Mouse (Mus musculus) hindbrain, embryonic 14.5 days (tissue): ENCODE measurements around the gene Dnmt3c. TPM values are rescaled to one million over a fixed set of nuclear protein-coding genes. Genes with fewer than 3 reads are reported as not detected.
A peak's percentile ranks its signal among the peaks of the same experiment; 100 is the strongest.
"Not testable (repeated sequence)": the region's sequence is repeated elsewhere in the genome, so short reads cannot be mapped to it uniquely, and the experiment has no call there.

Experiments
- ATAC-seq: fragments of 200-750 bp; cut with Nextera tagmentation; 2 replicates; pipeline ENCODE4 v1.8.0; 2017; ENCODE audit warnings: moderate number of reproducible peaks, mild to moderate bottlenecking, moderate TSS enrichment, moderate library complexity; ENCODE audit not compliant: low FRiP score
- DNase-seq: peaks from one replicate; pipeline ENCODE4 v3.0.0-alpha.2; 2015; ENCODE audit warnings: low spot score
- H3K27ac ChIP-seq: fragments of 300-500 bp; sonication (generic); 2 replicates; pipeline ENCODE4 v1.5.1; 2014; ENCODE audit warnings: mild to moderate bottlenecking, moderate library complexity
- H3K27me3 ChIP-seq: fragments of 300-500 bp; sonication (generic); 2 replicates; pipeline ENCODE4 v1.6.1; 2014; ENCODE audit warnings: mild to moderate bottlenecking, low read length, mixed read lengths; ENCODE audit not compliant: control insufficient read depth, insufficient read depth
- H3K36me3 ChIP-seq: fragments of 300-500 bp; sonication (generic); replicated peaks from 2 replicates; pipeline ENCODE4 v1.6.1; 2014; ENCODE audit not compliant: control insufficient read depth, insufficient read depth
- H3K4me1 ChIP-seq: fragments of 300-500 bp; sonication (generic); replicated peaks from 2 replicates; pipeline ENCODE4 v1.6.1; 2014; ENCODE audit warnings: antibody characterized with exemption, low read length, mixed read lengths; ENCODE audit not compliant: control insufficient read depth, insufficient read depth
- H3K4me2 ChIP-seq: fragments of 300-500 bp; sonication (generic); replicated peaks from 2 replicates; pipeline ENCODE4 v1.6.1; 2014; ENCODE audit warnings: mild to moderate bottlenecking, moderate library complexity
- H3K4me3 ChIP-seq: fragments of 300-500 bp; sonication (generic); replicated peaks from 2 replicates; pipeline ENCODE4 v1.5.1; 2014; ENCODE audit warnings: mild to moderate bottlenecking, low read length
- H3K9ac ChIP-seq: fragments of 300-500 bp; sonication (generic); 2 replicates; pipeline ENCODE4 v1.6.1; 2014
- H3K9me3 ChIP-seq: fragments of 300-500 bp; sonication (generic); 2 replicates; pipeline ENCODE4 v1.6.1; 2016; ENCODE audit warnings: low read length; ENCODE audit not compliant: control insufficient read depth
- WGBS: fragments of 180-500 bp; shearing (Covaris S2); extraction: QIAGEN DNeasy Blood & Tissue Kit; methylation state at CpG from one replicate; pipeline ENCODE4 v1.1.7; 2014; 5-methylcytosine and 5-hydroxymethylcytosine counted together
- polyA plus RNA-seq: library from polyadenylated mRNA; unstranded; fragments of >200 nt; fragmentation: Nextera tagmentation; extraction: Ambion mirVana; gene quantifications from 2 replicates; pipeline ENCODE4 v1.2.1, GENCODE M21; 2014

The Dnmt3c gene
- polyA plus RNA-seq, 1 experiment from 2014 or later = 0.12 TPM

DNA sequence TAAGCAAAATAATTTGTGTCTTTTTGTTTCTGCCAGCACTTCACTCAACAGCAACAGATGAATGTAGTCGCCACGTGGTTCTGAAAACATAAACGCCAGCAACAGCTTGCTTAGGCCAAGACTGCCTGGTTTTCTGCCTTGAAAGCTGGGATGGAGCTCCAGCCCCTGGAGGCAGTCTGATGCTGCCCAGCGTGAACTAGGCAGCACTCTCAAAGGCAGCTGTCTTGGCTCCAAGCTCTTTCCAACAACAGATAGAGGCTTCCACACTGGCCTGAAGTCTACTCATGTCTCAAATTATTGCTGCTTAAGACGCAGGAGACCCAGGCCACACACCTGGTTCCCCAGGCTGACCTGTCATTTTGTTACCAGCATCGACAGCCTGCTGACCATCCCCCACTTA, 6.9 kb downstream of the Dnmt3c start:
- H3K36me3 ChIP-seq = no peaks in the 10 kb centered on the region
- no peak for DNase-seq
- ATAC-seq = no peak
- no peak overlapping the region for H3K27ac ChIP-seq
- 48% methylated on average over 6 of the region's 6 CpGs for WGBS
- no peak overlapping the region for H3K9ac ChIP-seq
- no peak overlapping the region for H3K4me2 ChIP-seq
- H3K4me3 ChIP-seq = no peak overlapping the region
- H3K9me3 ChIP-seq = no peaks in the 10 kb centered on the region
- H3K27me3 ChIP-seq = no peaks in the 10 kb centered on the region
- H3K4me1 ChIP-seq = no peaks in the 10 kb centered on the region

DNA sequence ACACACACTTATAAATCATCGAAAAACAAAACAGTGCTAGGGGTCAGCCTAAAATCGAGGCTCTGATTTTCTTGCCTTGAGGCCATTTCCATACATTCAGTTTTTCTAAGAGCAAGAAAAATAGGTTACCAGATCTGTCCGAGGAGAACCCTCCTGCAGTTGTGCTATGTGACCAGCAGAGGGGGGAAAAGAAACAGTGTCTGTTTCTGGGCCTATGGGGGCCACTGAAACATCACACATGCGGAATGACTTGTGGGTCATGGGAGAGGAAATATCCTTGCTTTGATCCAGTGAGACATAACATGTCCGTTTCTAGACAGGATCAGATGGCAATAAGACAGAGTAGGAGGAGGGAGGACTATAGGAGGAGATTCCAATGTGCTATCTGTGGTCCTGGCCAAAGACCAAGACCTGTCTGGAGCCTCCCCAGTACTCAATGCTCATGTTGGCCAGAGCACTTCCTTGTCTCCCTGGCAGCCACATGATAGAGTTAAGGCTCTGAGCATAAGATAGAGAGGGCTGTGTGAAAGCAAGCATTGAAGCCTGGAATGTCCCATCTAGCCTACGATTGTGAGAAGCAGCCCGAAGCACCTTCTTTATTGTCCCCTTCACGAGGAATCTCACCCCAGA, 14.4 kb downstream of the Dnmt3c start:
- no peak overlapping the region for H3K9ac ChIP-seq
- no peaks in the 10 kb centered on the region for H3K36me3 ChIP-seq
- H3K4me2 ChIP-seq = no peak overlapping the region
- no peaks in the 10 kb centered on the region for H3K9me3 ChIP-seq
- H3K4me1 ChIP-seq = peaks cover 7% of the 10 kb centered on the region; the same call in 1 of the 2 replicates
- H3K4me3 ChIP-seq = no peak overlapping the region
- H3K27me3 ChIP-seq = no peaks in the 10 kb centered on the region
- ATAC-seq (no peak), DNase-seq (peak; percentile 55)
- WGBS = 56% methylated on average over 8 of the region's 8 CpGs
- no peak overlapping the region for H3K27ac ChIP-seq

DNA sequence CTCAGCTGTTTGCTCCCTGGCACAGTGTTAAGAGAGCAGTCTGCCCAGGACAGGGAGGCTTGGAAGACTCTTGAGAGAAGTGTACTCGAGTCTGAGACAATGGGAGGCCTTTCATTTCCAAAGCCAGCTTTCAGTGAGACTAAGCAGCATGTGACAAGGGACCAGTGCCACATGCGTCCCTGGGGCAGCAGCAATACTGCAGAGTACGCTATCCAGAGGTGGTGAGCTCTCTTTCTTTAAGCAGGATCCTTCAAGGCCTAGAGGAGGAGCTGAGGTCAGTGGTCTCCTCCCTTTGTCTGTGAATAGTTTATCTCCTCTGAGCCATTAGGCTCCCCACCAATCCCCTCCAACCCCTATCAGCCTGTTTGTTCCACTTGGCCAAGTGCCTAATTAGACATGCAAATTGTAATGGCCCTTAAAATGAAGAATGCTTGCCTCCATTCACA, 16.2 kb downstream of the Dnmt3c start:
- Histone ChIP-seq H3K36me3 (no peaks in the 10 kb centered on the region), H3K27ac (peak overlapping the region; percentile 62), H3K9me3 (no peaks in the 10 kb centered on the region), H3K27me3 (no peaks in the 10 kb centered on the region), H3K4me3 (no peak overlapping the region), H3K4me2 (no peak overlapping the region), H3K9ac (no peak overlapping the region), H3K4me1 (peaks cover 7% of the 10 kb centered on the region; the same call in 1 of the 2 replicates)
- DNase-seq = peak; percentile 39
- WGBS = 9% methylated on average over 3 of the region's 3 CpGs
- ATAC-seq = peak; percentile 71

DNA sequence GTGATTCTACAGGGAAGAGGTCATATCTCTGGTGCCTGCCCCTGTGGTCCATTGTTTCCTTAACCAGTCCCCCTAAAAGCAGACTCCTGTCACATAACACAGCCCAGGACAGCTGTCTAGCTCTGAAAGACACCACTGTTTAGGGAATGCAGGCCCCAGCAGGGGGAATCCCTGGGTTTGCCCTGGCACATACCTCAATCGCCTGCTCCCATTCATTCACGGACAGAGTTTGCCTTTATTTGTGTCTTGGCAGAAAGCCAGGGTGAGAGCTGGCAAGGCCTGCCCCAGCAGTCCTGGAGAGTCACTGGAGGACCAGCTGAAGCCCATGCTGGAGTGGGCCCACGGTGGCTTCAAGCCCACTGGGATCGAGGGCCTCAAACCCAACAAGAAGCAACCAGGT, 16.8 kb downstream of the Dnmt3c start:
- no peak overlapping the region for H3K4me3 ChIP-seq
- H3K9ac ChIP-seq = no peak overlapping the region
- DNase-seq (peak; percentile 61), ATAC-seq (peak; percentile 89)
- no peak overlapping the region for H3K4me2 ChIP-seq
- no peaks in the 10 kb centered on the region for H3K27me3 ChIP-seq
- H3K9me3 ChIP-seq = no peaks in the 10 kb centered on the region
- 14% methylated on average over 4 of the region's 4 CpGs for WGBS
- H3K36me3 ChIP-seq = no peaks in the 10 kb centered on the region
- peaks cover 7% of the 10 kb centered on the region; the same call in 1 of the 2 replicates for H3K4me1 ChIP-seq
- H3K27ac ChIP-seq = peak overlapping the region; percentile 62

DNA sequence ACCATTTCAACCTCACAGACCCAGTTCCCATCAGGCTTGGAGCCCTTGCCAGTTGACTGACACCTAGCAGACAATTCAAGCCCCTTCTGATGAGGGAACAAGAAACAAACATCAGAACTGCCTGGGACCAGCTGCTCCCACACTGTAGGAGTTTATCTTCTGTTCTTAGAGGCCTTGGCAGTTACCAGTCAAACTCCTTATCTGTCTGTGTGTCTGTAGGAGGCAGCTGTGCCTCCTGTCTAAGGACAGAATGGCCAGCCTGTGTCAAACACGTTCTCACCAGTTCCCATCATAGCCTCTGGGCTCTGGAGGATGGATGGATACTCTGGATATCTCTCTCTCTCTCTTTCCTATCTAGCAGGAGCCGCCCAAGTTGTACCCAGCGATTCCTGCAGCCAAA, 21.4 kb downstream of the Dnmt3c start:
- H3K4me2 ChIP-seq, H3K9me3 ChIP-seq, H3K27ac ChIP-seq, DNase-seq, H3K4me3 ChIP-seq, H3K9ac ChIP-seq, H3K27me3 ChIP-seq, H3K4me1 ChIP-seq, H3K36me3 ChIP-seq, ATAC-seq: not testable (repeated sequence)
- WGBS = 78% methylated on average over 3 of the region's 3 CpGs

DNA sequence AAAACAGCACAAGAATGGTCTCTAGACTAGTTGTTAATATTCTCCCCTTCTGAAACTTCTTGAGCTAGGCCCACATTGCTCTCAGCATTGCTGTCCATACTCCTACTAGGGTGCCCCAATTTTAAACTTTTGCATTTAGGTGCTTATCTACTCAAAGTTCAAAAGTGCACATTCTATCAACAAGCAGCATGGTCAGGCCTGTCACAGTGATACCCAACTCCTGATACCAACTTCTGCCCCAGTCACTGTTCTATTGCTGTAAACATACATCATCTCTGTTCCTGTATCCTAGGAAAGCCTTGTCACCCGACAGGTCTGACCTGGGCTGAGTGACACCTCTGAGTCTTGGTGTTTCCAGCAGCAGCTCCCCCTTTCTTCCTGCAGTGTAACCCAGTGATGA, 26.6 kb downstream of the Dnmt3c start:
- Histone ChIP-seq H3K4me1 (no peaks in the 10 kb centered on the region), H3K9me3 (no peaks in the 10 kb centered on the region), H3K27ac (no peak overlapping the region), H3K27me3 (no peaks in the 10 kb centered on the region), H3K36me3 (no peaks in the 10 kb centered on the region), H3K4me2 (no peak overlapping the region), H3K9ac (no peak overlapping the region), H3K4me3 (no peak overlapping the region)
- no peak for ATAC-seq
- no peak for DNase-seq
- whole genome bisulfite sequencing = 83% methylated on average over 1 of the region's 1 CpGs

DNA sequence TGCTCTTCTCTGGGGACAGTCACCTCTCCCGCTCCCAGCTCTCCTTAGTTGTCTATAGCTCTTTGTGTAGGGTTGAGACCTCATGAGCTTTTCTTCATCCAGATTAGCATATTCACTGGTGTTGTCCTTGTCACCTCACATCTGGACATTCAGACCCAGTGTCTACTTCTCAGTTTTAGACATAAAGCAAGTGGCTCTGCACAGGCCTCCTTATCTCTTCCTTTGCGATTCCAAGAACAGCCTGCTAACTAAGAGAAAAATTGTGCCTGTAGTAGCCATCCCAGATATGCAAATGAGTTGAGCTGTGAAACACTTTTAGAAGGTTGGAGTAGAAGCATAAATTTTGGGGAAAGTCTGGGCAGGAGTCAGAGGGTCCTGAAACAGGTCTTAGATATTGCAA, 28.0 kb downstream of the Dnmt3c start:
- H3K9me3 ChIP-seq = no peaks in the 10 kb centered on the region
- no peaks in the 10 kb centered on the region for H3K4me1 ChIP-seq
- DNase-seq (no peak), ATAC-seq (no peak)
- H3K9ac ChIP-seq = no peak overlapping the region
- WGBS = 82% methylated on average over 2 of the region's 2 CpGs
- H3K27ac ChIP-seq = no peak overlapping the region
- no peak overlapping the region for H3K4me3 ChIP-seq
- H3K36me3 ChIP-seq = no peaks in the 10 kb centered on the region
- H3K4me2 ChIP-seq = no peak overlapping the region
- H3K27me3 ChIP-seq = no peaks in the 10 kb centered on the region

DNA sequence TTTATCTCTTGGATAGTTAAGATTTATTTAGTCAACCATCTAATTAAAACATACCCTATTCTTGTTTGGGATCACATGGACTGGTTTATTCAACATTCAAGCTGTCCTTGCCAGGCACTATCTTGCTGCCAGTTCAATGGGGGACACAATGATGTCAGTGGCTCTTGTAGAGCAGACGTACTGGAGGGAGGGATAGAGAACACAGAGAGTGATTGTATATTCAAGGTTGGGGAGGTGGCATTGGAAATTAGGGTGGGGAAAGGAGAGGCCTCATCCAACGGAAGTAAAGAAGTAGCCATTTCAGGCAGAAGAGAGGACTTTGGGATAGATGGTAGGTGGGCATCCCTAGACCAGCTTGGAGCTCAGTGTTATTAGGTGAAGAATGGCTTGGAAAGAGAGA, 28.4 kb downstream of the Dnmt3c start:
- WGBS = 62% methylated on average over 2 of the region's 2 CpGs
- Histone ChIP-seq H3K9ac (no peak overlapping the region), H3K36me3 (no peaks in the 10 kb centered on the region), H3K27me3 (no peaks in the 10 kb centered on the region), H3K4me3 (no peak overlapping the region), H3K27ac (no peak overlapping the region), H3K4me2 (no peak overlapping the region), H3K9me3 (no peaks in the 10 kb centered on the region), H3K4me1 (no peaks in the 10 kb centered on the region)
- no peak for DNase-seq
- ATAC-seq = no peak

DNA sequence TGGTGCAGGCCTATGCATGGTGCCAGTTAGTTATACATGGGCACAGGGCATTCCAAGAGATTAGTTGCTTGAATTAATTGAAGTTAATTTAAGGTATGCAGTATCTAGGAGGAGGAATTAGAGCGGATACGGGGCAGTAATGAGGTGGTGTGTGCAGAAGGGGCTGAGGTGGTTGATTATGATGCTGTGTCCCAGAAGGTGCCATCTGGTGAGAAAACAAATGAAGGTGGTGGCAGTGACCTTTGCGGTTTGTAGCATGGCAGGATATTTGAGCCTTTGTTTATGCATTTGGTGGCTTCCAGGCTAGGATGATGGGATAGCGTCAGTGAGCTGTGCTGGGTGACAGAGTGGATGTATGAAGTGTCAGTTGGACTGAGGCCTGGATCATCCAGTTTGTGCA, 28.8 kb downstream of the Dnmt3c start:
- H3K9ac ChIP-seq = no peak overlapping the region
- no peaks in the 10 kb centered on the region for H3K36me3 ChIP-seq
- no peak overlapping the region for H3K4me2 ChIP-seq
- 78% methylated on average over 4 of the region's 4 CpGs for WGBS
- no peaks in the 10 kb centered on the region for H3K9me3 ChIP-seq
- no peak for ATAC-seq
- no peak for DNase-seq
- no peaks in the 10 kb centered on the region for H3K27me3 ChIP-seq
- H3K27ac ChIP-seq = no peak overlapping the region
- no peaks in the 10 kb centered on the region for H3K4me1 ChIP-seq
- H3K4me3 ChIP-seq = no peak overlapping the region

DNA sequence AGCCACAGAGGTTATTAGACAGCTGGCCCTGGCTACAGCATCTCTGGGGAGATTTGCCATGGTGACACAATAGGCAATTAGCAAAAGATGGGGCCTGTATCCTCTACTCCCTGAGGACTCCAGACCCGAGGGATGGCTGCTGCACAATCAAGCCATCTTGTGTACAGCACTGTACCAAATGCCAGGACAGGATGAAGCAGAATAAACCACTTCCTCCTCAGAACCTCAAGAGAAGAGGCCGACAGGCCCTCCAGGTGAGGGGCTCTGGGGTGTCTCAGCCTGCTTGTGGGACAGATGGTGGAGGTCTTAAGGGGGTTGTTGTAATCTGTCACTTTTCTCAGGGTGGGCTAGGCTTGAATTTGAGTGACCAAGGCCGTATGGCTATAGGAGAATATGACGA, 37.6 kb downstream of the Dnmt3c start:
- Histone ChIP-seq H3K4me3 (no peak overlapping the region), H3K4me2 (no peak overlapping the region), H3K9ac (no peak overlapping the region), H3K27ac (no peak overlapping the region), H3K4me1 (no peaks in the 10 kb centered on the region), H3K27me3 (no peaks in the 10 kb centered on the region), H3K36me3 (no peaks in the 10 kb centered on the region), H3K9me3 (no peaks in the 10 kb centered on the region)
- ATAC-seq (no peak), DNase-seq (no peak)
- 85% methylated on average over 4 of the region's 4 CpGs for WGBS
